Mouse (Mus musculus) neural tube, embryonic 11.5 days (tissue): ENCODE results near the gene H13. TPM values are rescaled to one million over a fixed set of nuclear protein-coding genes. Genes with fewer than 3 reads are reported as not detected.
A peak's percentile ranks its signal among the peaks of the same experiment; 100 is the strongest.

Source experiments
- ATAC-seq: fragments of 200-750 bp; cut with Nextera tagmentation; 2 replicates; pipeline ENCODE4 v1.8.0; 2017; ENCODE audit warnings: moderate number of reproducible peaks, mild to moderate bottlenecking, moderate TSS enrichment, moderate library complexity; ENCODE audit not compliant: insufficient read depth, low FRiP score, low TSS enrichment
- DNase-seq: peaks from one replicate; pipeline ENCODE4 v3.0.0-alpha.2; 2015; ENCODE audit warnings: low spot score
- H3K27ac ChIP-seq: fragments of 300-500 bp; sonication (generic); 2 replicates; pipeline ENCODE4 v1.5.1; 2014; ENCODE audit warnings: low read depth, mild to moderate bottlenecking, low read length
- H3K27me3 ChIP-seq: fragments of 300-500 bp; sonication (generic); 2 replicates; pipeline ENCODE4 v1.6.1; 2014; ENCODE audit warnings: mild to moderate bottlenecking, low read length, mixed read lengths; ENCODE audit not compliant: control insufficient read depth, insufficient read depth
- H3K36me3 ChIP-seq: fragments of 300-500 bp; sonication (generic); 2 replicates; pipeline ENCODE4 v1.6.1; 2014; ENCODE audit warnings: mild to moderate bottlenecking, low read length, moderate library complexity, mixed read lengths; ENCODE audit not compliant: control insufficient read depth, insufficient read depth
- H3K4me1 ChIP-seq: fragments of 300-500 bp; sonication (generic); 2 replicates; pipeline ENCODE4 v1.6.1; 2014; ENCODE audit warnings: low read length, mixed read lengths; ENCODE audit not compliant: control insufficient read depth, insufficient read depth
- H3K4me2 ChIP-seq: fragments of 300-500 bp; sonication (generic); 2 replicates; pipeline ENCODE4 v1.6.1; 2014; ENCODE audit warnings: low read depth, mild to moderate bottlenecking, moderate library complexity
- H3K4me3 ChIP-seq: fragments of 300-500 bp; sonication (generic); 2 replicates; pipeline ENCODE4 v1.5.1; 2014; ENCODE audit warnings: low read depth, low read length
- H3K9ac ChIP-seq: fragments of 300-500 bp; sonication (generic); 2 replicates; pipeline ENCODE4 v1.6.1; 2014; ENCODE audit warnings: mild to moderate bottlenecking, low read length
- H3K9me3 ChIP-seq: fragments of 300-500 bp; sonication (generic); 2 replicates; pipeline ENCODE4 v1.6.1; 2016; ENCODE audit warnings: low read length; ENCODE audit not compliant: control insufficient read depth
- WGBS: fragments of 180-500 bp; shearing (Covaris S2); extraction: QIAGEN DNeasy Blood & Tissue Kit; methylation state at CpG from one replicate; pipeline ENCODE4 v1.1.7; 2014; 5-methylcytosine and 5-hydroxymethylcytosine counted together
- polyA plus RNA-seq: library from polyadenylated mRNA; unstranded; fragments of >200 nt; fragmentation: Nextera tagmentation; extraction: Ambion mirVana; gene quantifications from 2 replicates; pipeline ENCODE4 v1.2.1, GENCODE M21; 2014

H13 gene
- polyA plus RNA-seq, 1 experiment from 2014 or later, result 123 TPM

GRCm38 (mm10) chr2:152707627-152708026 lies 38.4 kb downstream of the H13 start:
- peak; percentile 89 for DNase-seq
- Histone ChIP-seq H3K9ac (peak overlapping the region; percentile 64), H3K36me3 (peaks cover 10% of the 10 kb centered on the region), H3K4me1 (peaks cover 19% of the 10 kb centered on the region), H3K9me3 (no peaks in the 10 kb centered on the region), H3K4me2 (peak overlapping the region; percentile 60), H3K4me3 (peak overlapping the region; percentile 30), H3K27ac (peak overlapping the region; percentile 83), H3K27me3 (no peaks in the 10 kb centered on the region)
- ATAC-seq, result peak; percentile 89
- WGBS, result 1% methylated on average over 31 of the region's 31 CpGs

DNA sequence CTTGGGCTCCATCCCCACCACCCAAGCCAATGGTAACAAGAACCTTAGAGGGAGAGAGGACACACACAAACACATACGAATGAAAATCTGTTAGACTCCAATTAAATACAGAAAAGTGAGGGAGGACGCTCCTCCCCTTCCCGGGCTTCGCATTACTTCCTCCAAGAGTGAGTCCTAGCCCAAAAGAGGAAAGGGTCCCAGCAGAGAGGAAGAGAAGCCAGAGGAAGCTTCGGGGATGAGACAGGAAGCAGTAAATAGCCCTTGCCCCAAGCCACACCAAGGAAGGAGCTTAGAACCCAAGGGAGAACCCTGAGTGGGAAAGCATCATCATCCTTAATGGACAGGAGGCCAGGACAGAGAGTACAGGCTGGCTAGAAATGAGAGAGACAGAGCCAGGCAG lies 39.8 kb downstream of the H13 start:
- Histone ChIP-seq H3K27ac (no peak overlapping the region), H3K4me3 (no peak overlapping the region), H3K27me3 (no peaks in the 10 kb centered on the region), H3K9ac (no peak overlapping the region), H3K4me1 (peaks cover 19% of the 10 kb centered on the region), H3K9me3 (no peaks in the 10 kb centered on the region), H3K36me3 (peaks cover 5% of the 10 kb centered on the region; the same call in 1 of the 2 replicates), H3K4me2 (no peak overlapping the region)
- DNase-seq, result no peak
- 89% methylated on average over 5 of the region's 5 CpGs for whole genome bisulfite sequencing
- no peak for ATAC-seq

DNA sequence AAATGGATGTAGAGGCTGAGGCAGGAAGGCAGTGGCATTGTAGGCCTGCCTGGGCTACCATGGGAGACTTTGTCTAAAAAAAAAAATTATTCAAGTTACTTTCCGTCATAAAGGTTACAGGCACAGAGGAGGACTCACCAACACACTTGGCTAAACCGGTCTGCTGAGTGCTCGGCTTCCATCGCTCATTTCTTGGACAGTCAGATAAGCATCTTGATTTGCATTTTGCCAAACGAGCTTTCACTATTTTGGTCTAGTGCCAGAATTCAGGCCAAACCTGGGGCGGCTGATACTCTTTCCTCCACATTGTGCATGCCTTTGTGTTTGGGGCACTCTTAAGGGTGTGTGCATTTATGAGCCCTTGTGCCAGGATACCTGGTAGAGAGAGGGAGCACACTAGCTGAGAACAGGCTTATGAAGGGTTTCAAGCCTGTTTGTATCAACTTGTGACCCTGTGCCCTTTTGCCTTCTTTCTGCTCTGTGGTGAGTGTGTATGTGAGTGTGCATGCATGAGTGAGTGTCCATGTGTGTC lies 47.0 kb downstream of the H13 start:
- no peak overlapping the region for H3K27ac ChIP-seq
- no peaks in the 10 kb centered on the region for H3K9me3 ChIP-seq
- no peak overlapping the region for H3K4me2 ChIP-seq
- no peaks in the 10 kb centered on the region for H3K27me3 ChIP-seq
- H3K36me3 ChIP-seq, result no peaks in the 10 kb centered on the region
- WGBS, result 89% methylated on average over 6 of the region's 6 CpGs
- H3K4me3 ChIP-seq, result no peak overlapping the region
- DNase-seq, result no peak
- H3K4me1 ChIP-seq, result peaks cover 16% of the 10 kb centered on the region
- ATAC-seq, result no peak
- no peak overlapping the region for H3K9ac ChIP-seq

DNA sequence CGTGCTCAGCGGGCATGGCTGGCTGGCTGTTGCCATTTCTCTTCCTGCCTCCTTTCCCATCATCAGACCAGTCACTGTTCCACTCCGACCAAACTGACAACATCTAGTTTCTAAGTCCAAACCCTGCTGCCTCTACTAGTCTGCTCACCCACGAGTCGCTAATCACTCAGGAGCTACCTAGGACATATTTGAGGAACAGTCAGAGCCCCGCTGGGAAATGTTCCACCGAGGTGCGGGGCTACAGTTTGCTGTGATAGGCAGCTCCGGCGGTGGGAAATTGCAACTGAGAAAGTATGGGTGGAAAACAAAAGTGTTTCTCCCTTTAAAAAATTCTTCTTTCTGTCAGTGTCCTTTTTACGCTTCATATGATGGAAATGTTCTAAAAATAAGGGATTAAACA lies 48.4 kb downstream of the H13 start:
- H3K27ac ChIP-seq, result peak overlapping the region; percentile 61
- no peaks in the 10 kb centered on the region for H3K27me3 ChIP-seq
- no peaks in the 10 kb centered on the region for H3K9me3 ChIP-seq
- ATAC-seq (peak; percentile 59; the same call in 1 of the 2 replicates), DNase-seq (peak; percentile 49)
- 38% methylated on average over 11 of the region's 11 CpGs for WGBS
- H3K4me2 ChIP-seq, result no peak overlapping the region; the same call in 1 of the 2 replicates
- H3K4me3 ChIP-seq, result no peak overlapping the region
- no peaks in the 10 kb centered on the region for H3K36me3 ChIP-seq
- peaks cover 16% of the 10 kb centered on the region for H3K4me1 ChIP-seq
- H3K9ac ChIP-seq, result no peak overlapping the region

- H3K27me3 ChIP-seq, result no peaks in the 10 kb centered on the region
- ATAC-seq (peak; percentile 94), DNase-seq (peak; percentile 85)
- no peak overlapping the region for H3K9ac ChIP-seq
- H3K27ac ChIP-seq, result peak overlapping the region; percentile 61
- 16% methylated on average over 6 of the region's 6 CpGs for WGBS
- no peak overlapping the region for H3K4me3 ChIP-seq
- H3K4me1 ChIP-seq, result peaks cover 16% of the 10 kb centered on the region
- no peak overlapping the region for H3K4me2 ChIP-seq
- H3K36me3 ChIP-seq, result no peaks in the 10 kb centered on the region
- no peaks in the 10 kb centered on the region for H3K9me3 ChIP-seq
Measured at GRCm38 (mm10) chr2:152718076-152718475, 48.8 kb downstream of the H13 start.

DNA sequence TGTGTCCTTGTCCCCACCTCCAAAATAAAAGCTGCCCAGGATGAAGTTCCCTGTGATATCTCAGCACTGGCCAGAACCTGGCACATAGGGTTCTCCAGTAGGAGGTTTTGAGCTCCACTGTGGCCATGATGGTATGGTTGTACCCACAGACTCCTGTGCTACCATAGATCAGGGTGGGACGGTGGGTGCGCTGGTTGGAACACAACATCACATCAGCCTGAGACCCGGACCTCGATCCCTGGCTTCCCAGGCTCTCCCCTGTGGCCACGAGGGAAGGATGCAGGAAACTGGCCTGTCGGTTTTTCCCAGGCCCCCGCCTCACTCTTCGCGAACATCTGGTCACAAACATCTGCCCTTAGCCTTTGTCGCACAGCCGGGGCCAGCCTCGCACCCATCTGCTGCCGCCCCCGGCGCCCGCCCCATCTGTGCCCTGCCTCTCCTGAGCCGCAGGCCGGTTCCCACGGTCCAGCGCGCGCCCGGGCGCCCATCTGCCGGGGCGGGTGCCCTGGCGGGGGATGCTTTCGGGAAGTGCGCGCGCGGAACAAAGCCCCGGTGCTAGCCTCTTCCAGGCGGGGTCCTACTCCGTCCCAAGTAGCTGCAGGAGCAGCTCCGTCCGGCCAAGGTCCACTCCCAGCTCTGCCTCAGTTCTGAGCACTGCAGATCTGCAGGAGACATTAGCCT lies 54.5 kb downstream of the H13 start:
- Histone ChIP-seq H3K36me3 (no peaks in the 10 kb centered on the region), H3K4me1 (peaks cover 19% of the 10 kb centered on the region), H3K4me2 (peak overlapping the region; percentile 38), H3K27ac (0 out of 2 replicates have a peak overlapping the region, but pooled peaks have one; percentile 3), H3K9me3 (no peaks in the 10 kb centered on the region), H3K27me3 (no peaks in the 10 kb centered on the region), H3K4me3 (peak overlapping the region; percentile 17), H3K9ac (peak overlapping the region; percentile 53)
- 2% methylated on average over 36 of the region's 37 CpGs for WGBS
- DNase-seq (peak; percentile 84), ATAC-seq (peak; percentile 76)

DNA sequence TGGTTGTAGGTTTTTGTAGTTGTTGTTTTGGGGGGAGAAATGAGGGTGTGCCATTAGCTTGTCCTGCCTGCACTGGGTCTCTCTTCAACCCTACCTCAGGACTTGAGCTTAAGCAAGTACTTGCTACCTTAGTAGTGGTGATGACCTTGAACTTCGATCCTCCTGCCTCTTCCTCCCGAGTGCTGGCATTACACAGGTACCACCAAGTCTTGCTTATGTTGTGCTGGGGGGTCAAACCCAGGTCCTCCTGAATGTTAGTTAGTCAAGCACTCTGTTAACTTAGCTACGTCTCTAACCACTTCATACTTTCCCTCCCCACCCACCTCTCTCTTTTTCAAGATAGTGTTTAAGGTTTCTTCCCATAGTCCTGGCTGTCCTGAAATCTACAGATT lies 55.1 kb downstream of the H13 start:
- WGBS, result 60% methylated on average over 3 of the region's 3 CpGs
- H3K4me2 ChIP-seq, result peak overlapping the region; percentile 38
- no peaks in the 10 kb centered on the region for H3K27me3 ChIP-seq
- no peaks in the 10 kb centered on the region for H3K9me3 ChIP-seq
- peaks cover 17% of the 10 kb centered on the region; the same call in 1 of the 2 replicates for H3K4me1 ChIP-seq
- peak; percentile 19 for DNase-seq
- no peaks in the 10 kb centered on the region for H3K36me3 ChIP-seq
- H3K27ac ChIP-seq, result no peak overlapping the region
- H3K4me3 ChIP-seq, result peak overlapping the region; percentile 17
- ATAC-seq, result 0 out of 2 replicates have a peak, but pooled peaks have one; percentile 6
- H3K9ac ChIP-seq, result peak overlapping the region; percentile 53

DNA sequence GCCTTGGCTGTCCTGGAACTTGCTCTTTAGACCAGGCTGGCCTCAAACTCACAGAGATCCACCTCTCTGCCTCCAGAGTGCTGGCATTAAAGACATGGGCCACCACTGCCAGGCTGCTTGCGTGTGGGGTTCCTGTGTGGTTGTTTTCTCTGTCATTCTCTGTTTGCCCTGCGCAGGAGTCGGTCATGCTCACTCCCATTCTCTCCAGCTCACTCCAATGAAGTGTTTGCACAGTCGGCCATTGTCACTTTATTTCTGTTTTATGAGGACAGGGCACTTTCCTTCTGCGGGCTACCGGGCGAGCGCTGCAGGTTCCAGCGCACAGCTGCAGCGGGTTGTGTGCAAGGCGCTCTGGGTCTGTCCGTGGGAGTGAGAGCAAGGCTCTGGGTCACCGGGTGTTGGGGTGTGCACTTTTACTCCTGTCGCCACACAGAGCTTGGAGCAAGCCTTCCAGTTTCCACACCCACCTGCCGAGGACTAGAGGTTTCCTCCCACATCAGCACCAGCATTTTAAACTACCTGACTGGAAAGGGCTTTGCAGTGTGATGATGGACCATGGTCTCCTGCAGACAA lies 56.0 kb downstream of the H13 start:
- WGBS, result 32% methylated on average over 15 of the region's 15 CpGs
- peak overlapping the region; percentile 35 for H3K9ac ChIP-seq

More for the DNA sequence above, 56.0 kb downstream of the H13 start:
- Histone ChIP-seq H3K4me3 (no peak overlapping the region), H3K27me3 (no peaks in the 10 kb centered on the region), H3K9me3 (no peaks in the 10 kb centered on the region), H3K36me3 (no peaks in the 10 kb centered on the region), H3K27ac (no peak overlapping the region), H3K4me2 (no peak overlapping the region), H3K4me1 (peaks cover 22% of the 10 kb centered on the region; the same call in 1 of the 2 replicates)
- ATAC-seq, result no peak
- peak; percentile 28 for DNase-seq
